Comparison of ENCODE assay signal across 8 mouse cellular contexts in the genomic region with DNA sequence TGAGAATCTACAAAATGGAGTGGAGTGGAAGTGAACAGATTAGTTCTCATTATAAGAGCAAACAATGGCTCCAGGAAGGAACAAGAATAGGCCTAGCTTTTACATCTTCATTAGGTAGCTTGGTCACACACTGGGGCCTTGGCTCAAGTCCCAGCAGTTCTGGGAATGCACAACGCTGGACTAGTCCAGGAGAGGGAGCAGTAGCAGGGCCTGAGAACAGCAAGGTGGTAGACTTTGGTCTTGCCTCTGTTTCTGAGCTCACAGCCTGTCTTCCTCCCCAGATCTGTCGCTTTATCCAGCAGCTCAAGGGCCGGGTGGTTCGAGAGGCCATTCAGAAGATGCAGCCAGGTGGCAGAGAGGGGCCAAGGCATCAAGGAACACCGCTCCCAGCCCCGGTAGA. TPM values are rescaled to one million over a fixed set of nuclear protein-coding genes. Genes with fewer than 3 reads are reported as not detected.
DNase-seq lines count a peak whose midpoint lies in the region; ATAC-seq lines count a peak whose summit lies in the region.

No protein-coding gene starts in this region.

- DNase-seq in right cerebral cortex, adult 18-20 months = peak; percentile 71
- no peak for DNase-seq in right cerebral cortex, postnatal 25 days
- DNase-seq in cerebellum, postnatal 36 days = peak; percentile 80 to 81
- peak; percentile 77 for DNase-seq in heart, postnatal 4 days
- peak; percentile 74 to 81 for DNase-seq in layer of hippocampus, postnatal 10 days (ENCODE audit: low spot score in 2 of 2)
- DNase-seq in midbrain, embryonic 10.5 days (ENCODE audit: low spot score) = no peak
- no peak for DNase-seq in c-Kit-positive CD71-positive TER-119-positive erythroid progenitor cells, embryonic 14.5 days (ENCODE audit: low spot score)

- H3K27ac ChIP-seq in midbrain, embryonic 10.5 days (replicated peaks) = no peak overlapping the region

- ATAC-seq in inflammation-experienced regulatory T-cells, adult 6 months = no peak

- peaks cover 15% of the 10 kb centered on the region for H3K27me3 ChIP-seq in midbrain, embryonic 10.5 days (ENCODE audit: low read depth, poor library complexity, severe bottlenecking)

- peaks cover 49% of the 10 kb centered on the region for H3K36me3 ChIP-seq in midbrain, embryonic 10.5 days

- 67% methylated on average over 6 of the region's 6 CpGs for WGBS in midbrain, embryonic 10.5 days

- peak overlapping the region; percentile 91 for H3K4me3 ChIP-seq in midbrain, embryonic 10.5 days

- H3K9me3 ChIP-seq in midbrain, embryonic 10.5 days (replicated peaks) = no peaks in the 10 kb centered on the region

- peaks cover 53% of the 10 kb centered on the region for H3K4me1 ChIP-seq in midbrain, embryonic 10.5 days

RNA-seq across cellular contexts. Expression of gene Snapc2, which starts 1.1 kb away (rescaled TPM):
- 10 to 100 TPM; 19.5 to 21.6 TPM for total RNA-seq in heart, postnatal 4 days (2021)
- total RNA-seq in layer of hippocampus, postnatal 10 days (2021) = 10 to 100 TPM; 27.1 to 31.2 TPM
- 65.2 and 68.0 TPM in 2 replicates for polyA plus RNA-seq in midbrain, embryonic 10.5 days (2016; fragmentation: Nextera tagmentation; extraction: Ambion mirVana)
- 10 to 100 TPM in 2 of 3 experiments, 1 to 10 TPM in 1; 9.1 to 16.0 (median 15.9) TPM for polyA plus RNA-seq in inflammation-experienced regulatory T-cells, adult 6 months (2017; shearing (Covaris generic))

RNA-seq across cellular contexts. Expression of gene Ctxn1, which starts 5.1 kb away (rescaled TPM):
- total RNA-seq in heart, postnatal 4 days (2021) = 10 to 100 TPM in 1 of 2 experiments, 1 to 10 TPM in 1; 9.6 to 10.1 TPM
- 100 to 1,000 TPM; 450 to 459 TPM for total RNA-seq in layer of hippocampus, postnatal 10 days (2021)
- 122 and 148 TPM in 2 replicates for polyA plus RNA-seq in midbrain, embryonic 10.5 days (2016; fragmentation: Nextera tagmentation; extraction: Ambion mirVana)
- polyA plus RNA-seq in inflammation-experienced regulatory T-cells, adult 6 months (2017; shearing (Covaris generic)) = under 1 TPM in 2 of 3 experiments, not detected in 1; 0.74 to 0.89 TPM

RNA-seq across cellular contexts. Expression of gene Tgfbr3l, which starts 6.0 kb away (rescaled TPM):
- 1 to 10 TPM; 4.0 to 5.5 TPM for total RNA-seq in heart, postnatal 4 days (2021)
- 1 to 10 TPM; 8.3 to 9.8 TPM for total RNA-seq in layer of hippocampus, postnatal 10 days (2021)
- 2.6 and 3.6 TPM in 2 replicates for polyA plus RNA-seq in midbrain, embryonic 10.5 days (2016; fragmentation: Nextera tagmentation; extraction: Ambion mirVana)
- 1 to 10 TPM; 1.9 to 8.2 (median 5.2) TPM for polyA plus RNA-seq in inflammation-experienced regulatory T-cells, adult 6 months (2017; shearing (Covaris generic))

RNA-seq across cellular contexts. Expression of gene Gm49320, which starts 15.3 kb away (rescaled TPM):
- total RNA-seq in heart, postnatal 4 days (2021) = under 1 TPM; 0.24 to 0.52 TPM
- under 1 TPM in 1 of 2 experiments, not detected in 1; 0.73 TPM for total RNA-seq in layer of hippocampus, postnatal 10 days (2021)
- 0.43 and 1.3 TPM in 2 replicates for polyA plus RNA-seq in midbrain, embryonic 10.5 days (2016; fragmentation: Nextera tagmentation; extraction: Ambion mirVana)
- under 1 TPM in 1 of 3 experiments, not detected in 2; 0.35 TPM for polyA plus RNA-seq in inflammation-experienced regulatory T-cells, adult 6 months (2017; shearing (Covaris generic))

RNA-seq across cellular contexts. Expression of gene Map2k7, which starts 15.5 kb away (rescaled TPM):
- total RNA-seq in heart, postnatal 4 days (2021) = 10 to 100 TPM; 66.7 to 68.9 TPM
- 10 to 100 TPM; 66.4 to 69.8 TPM for total RNA-seq in layer of hippocampus, postnatal 10 days (2021)
- 31.5 and 39.0 TPM in 2 replicates for polyA plus RNA-seq in midbrain, embryonic 10.5 days (2016; fragmentation: Nextera tagmentation; extraction: Ambion mirVana)
- 10 to 100 TPM; 17.2 to 33.1 (median 20.0) TPM for polyA plus RNA-seq in inflammation-experienced regulatory T-cells, adult 6 months (2017; shearing (Covaris generic))

Comparison
In these comparisons a context has a peak if more than half of its experiments do, and no peak if none do; other contexts are left out.
1. DNase-seq: peak in right cerebral cortex, adult 18-20 months (single experiment), cerebellum, postnatal 36 days (2 of 2), heart, postnatal 4 days (single experiment) and layer of hippocampus, postnatal 10 days (2 of 2); none in right cerebral cortex, postnatal 25 days (single experiment), midbrain, embryonic 10.5 days (single experiment) and c-Kit-positive CD71-positive TER-119-positive erythroid progenitor cells, embryonic 14.5 days (single experiment).
2. RNA of gene Ctxn1, which starts 5.1 kb away (total RNA-seq): 450 to 459 TPM in layer of hippocampus, postnatal 10 days; 9.6 to 10.1 TPM in heart, postnatal 4 days; every median in the first group is over 10 times any median in the second.